Mouse (Mus musculus): ENCODE results near the gene Lrrc63. TPM values are rescaled to one million over a fixed set of nuclear protein-coding genes. Genes with fewer than 3 reads are reported as not detected.
"Not testable (repeated sequence)": the region's sequence is repeated elsewhere in the genome, so short reads cannot be mapped to it uniquely, and the experiment has no call there.

Lrrc63 gene
- polyA plus RNA-seq, 1 experiment = 0.04 TPM

- Histone ChIP-seq H3K36me3 (ENCODE audit: control insufficient read depth, insufficient read depth, low read length) (no peaks in the 10 kb centered on the region), H3K4me3 (ENCODE audit: control insufficient read depth, insufficient read depth, low read length) (no peak overlapping the region), H3K4me1 (replicated peaks; ENCODE audit: control insufficient read depth, insufficient read depth, low read length) (peaks cover 7% of the 10 kb centered on the region), H3K27ac (ENCODE audit: control insufficient read depth, insufficient read depth, low read length) (no peak overlapping the region), H3K27me3 (ENCODE audit: control insufficient read depth, insufficient read depth, low read length) (no peaks in the 10 kb centered on the region)
- WGBS = 94% methylated on average over 9 of the region's 9 CpGs
- DNase-seq = no peak
- TF ChIP-seq POLR2A (IDR thresholded peaks at IDR 0.05; ENCODE audit: control insufficient read depth, extremely low read depth, insufficient read depth, low read length, poor library complexity) (no peak), CTCF (IDR thresholded peaks at IDR 0.05; ENCODE audit: borderline replicate concordance, control insufficient read depth, extremely low read depth, insufficient read depth, low read length, poor library complexity) (no peak)
Measured at GRCm38 (mm10) chr14:75164345-75164744, 33.7 kb upstream of the Lrrc63 start.

GRCm38 (mm10) chr14:75163866-75164265, 33.2 kb upstream of the Lrrc63 start:
- Histone ChIP-seq H3K27me3 (ENCODE audit: control insufficient read depth, insufficient read depth, low read length) (no peaks in the 10 kb centered on the region), H3K4me3 (ENCODE audit: control insufficient read depth, insufficient read depth, low read length) (no peak overlapping the region), H3K4me1 (replicated peaks; ENCODE audit: control insufficient read depth, insufficient read depth, low read length) (peaks cover 3% of the 10 kb centered on the region), H3K27ac (ENCODE audit: control insufficient read depth, insufficient read depth, low read length) (no peak overlapping the region), H3K36me3 (ENCODE audit: control insufficient read depth, insufficient read depth, low read length) (no peaks in the 10 kb centered on the region)
- no peak for TF ChIP-seq POLR2A (IDR thresholded peaks at IDR 0.05; ENCODE audit: control insufficient read depth, extremely low read depth, insufficient read depth, low read length, poor library complexity)
- no peak for TF ChIP-seq CTCF (IDR thresholded peaks at IDR 0.05; ENCODE audit: borderline replicate concordance, control insufficient read depth, extremely low read depth, insufficient read depth, low read length, poor library complexity)
- 90% methylated on average over 8 of the region's 8 CpGs for WGBS
- DNase-seq = no peak

GRCm38 (mm10) chr14:75159375-75159774, 28.7 kb upstream of the Lrrc63 start:
- Histone ChIP-seq H3K4me3 (ENCODE audit: control insufficient read depth, insufficient read depth, low read length) (no peak overlapping the region), H3K27ac (ENCODE audit: control insufficient read depth, insufficient read depth, low read length) (no peak overlapping the region), H3K36me3 (ENCODE audit: control insufficient read depth, insufficient read depth, low read length) (no peaks in the 10 kb centered on the region), H3K4me1 (replicated peaks; ENCODE audit: control insufficient read depth, insufficient read depth, low read length) (0 out of 2 replicates have a peak, but pooled peaks cover 2% of the 10 kb centered on the region), H3K27me3 (ENCODE audit: control insufficient read depth, insufficient read depth, low read length) (no peaks in the 10 kb centered on the region)
- DNase-seq = no peak
- TF ChIP-seq CTCF (IDR thresholded peaks at IDR 0.05; ENCODE audit: borderline replicate concordance, control insufficient read depth, extremely low read depth, insufficient read depth, low read length, poor library complexity) (no peak), POLR2A (IDR thresholded peaks at IDR 0.05; ENCODE audit: control insufficient read depth, extremely low read depth, insufficient read depth, low read length, poor library complexity) (no peak)
- 95% methylated on average over 2 of the region's 2 CpGs for WGBS

GRCm38 (mm10) chr14:75154481-75154880, 23.8 kb upstream of the Lrrc63 start:
- TF ChIP-seq POLR2A (IDR thresholded peaks at IDR 0.05; ENCODE audit: control insufficient read depth, extremely low read depth, insufficient read depth, low read length, poor library complexity) (no peak), CTCF (IDR thresholded peaks at IDR 0.05; ENCODE audit: borderline replicate concordance, control insufficient read depth, extremely low read depth, insufficient read depth, low read length, poor library complexity) (no peak)
- no peak overlapping the region for H3K4me3 ChIP-seq (ENCODE audit: control insufficient read depth, insufficient read depth, low read length)
- H3K27me3 ChIP-seq (ENCODE audit: control insufficient read depth, insufficient read depth, low read length) = no peaks in the 10 kb centered on the region
- no peak for DNase-seq
- no peaks in the 10 kb centered on the region for H3K4me1 ChIP-seq (replicated peaks; ENCODE audit: control insufficient read depth, insufficient read depth, low read length)
- H3K36me3 ChIP-seq (ENCODE audit: control insufficient read depth, insufficient read depth, low read length) = no peaks in the 10 kb centered on the region
- 95% methylated on average over 8 of the region's 8 CpGs for WGBS
- no peak overlapping the region for H3K27ac ChIP-seq (ENCODE audit: control insufficient read depth, insufficient read depth, low read length)

- WGBS = 93% methylated on average over 3 of the region's 3 CpGs
- Histone ChIP-seq H3K4me1 (replicated peaks; ENCODE audit: control insufficient read depth, insufficient read depth, low read length) (no peaks in the 10 kb centered on the region), H3K4me3 (ENCODE audit: control insufficient read depth, insufficient read depth, low read length) (no peak overlapping the region), H3K27ac (ENCODE audit: control insufficient read depth, insufficient read depth, low read length) (no peak overlapping the region), H3K27me3 (ENCODE audit: control insufficient read depth, insufficient read depth, low read length) (no peaks in the 10 kb centered on the region), H3K36me3 (ENCODE audit: control insufficient read depth, insufficient read depth, low read length) (no peaks in the 10 kb centered on the region)
- DNase-seq = no peak
- no peak for TF ChIP-seq POLR2A (IDR thresholded peaks at IDR 0.05; ENCODE audit: control insufficient read depth, extremely low read depth, insufficient read depth, low read length, poor library complexity)
- no peak for TF ChIP-seq CTCF (IDR thresholded peaks at IDR 0.05; ENCODE audit: borderline replicate concordance, control insufficient read depth, extremely low read depth, insufficient read depth, low read length, poor library complexity)
Measured at GRCm38 (mm10) chr14:75151146-75151545, 20.5 kb upstream of the Lrrc63 start.

- H3K4me3 ChIP-seq (ENCODE audit: control insufficient read depth, insufficient read depth, low read length) = no peak overlapping the region
- no peaks in the 10 kb centered on the region for H3K27me3 ChIP-seq (ENCODE audit: control insufficient read depth, insufficient read depth, low read length)
- H3K4me1 ChIP-seq (replicated peaks; ENCODE audit: control insufficient read depth, insufficient read depth, low read length) = no peaks in the 10 kb centered on the region
- TF ChIP-seq POLR2A (IDR thresholded peaks at IDR 0.05; ENCODE audit: control insufficient read depth, extremely low read depth, insufficient read depth, low read length, poor library complexity) (no peak), CTCF (IDR thresholded peaks at IDR 0.05; ENCODE audit: borderline replicate concordance, control insufficient read depth, extremely low read depth, insufficient read depth, low read length, poor library complexity) (no peak)
- 93% methylated on average over 2 of the region's 2 CpGs for WGBS
- DNase-seq = no peak
- H3K36me3 ChIP-seq (ENCODE audit: control insufficient read depth, insufficient read depth, low read length) = no peaks in the 10 kb centered on the region
- no peak overlapping the region for H3K27ac ChIP-seq (ENCODE audit: control insufficient read depth, insufficient read depth, low read length)
Measured at GRCm38 (mm10) chr14:75150653-75151052, 20.0 kb upstream of the Lrrc63 start.

- Histone ChIP-seq H3K36me3 (ENCODE audit: control insufficient read depth, insufficient read depth, low read length) (no peaks in the 10 kb centered on the region), H3K4me3 (ENCODE audit: control insufficient read depth, insufficient read depth, low read length) (no peak overlapping the region), H3K27me3 (ENCODE audit: control insufficient read depth, insufficient read depth, low read length) (no peaks in the 10 kb centered on the region), H3K27ac (ENCODE audit: control insufficient read depth, insufficient read depth, low read length) (no peak overlapping the region), H3K4me1 (replicated peaks; ENCODE audit: control insufficient read depth, insufficient read depth, low read length) (no peaks in the 10 kb centered on the region)
- DNase-seq = no peak
- WGBS = 22% methylated on average over 9 of the region's 9 CpGs
- no peak for TF ChIP-seq CTCF (IDR thresholded peaks at IDR 0.05; ENCODE audit: borderline replicate concordance, control insufficient read depth, extremely low read depth, insufficient read depth, low read length, poor library complexity)
- no peak for TF ChIP-seq POLR2A (IDR thresholded peaks at IDR 0.05; ENCODE audit: control insufficient read depth, extremely low read depth, insufficient read depth, low read length, poor library complexity)
Measured at GRCm38 (mm10) chr14:75148229-75148628, 17.5 kb upstream of the Lrrc63 start.

- WGBS = 39% methylated on average over 2 of the region's 2 CpGs
- not testable (repeated sequence) for H3K27ac ChIP-seq (ENCODE audit: control insufficient read depth, insufficient read depth, low read length); DNase-seq
Measured at GRCm38 (mm10) chr14:75147706-75148105, 17.0 kb upstream of the Lrrc63 start.

More at GRCm38 (mm10) chr14:75147706-75148105, 17.0 kb upstream of the Lrrc63 start:
- H3K27me3 ChIP-seq (ENCODE audit: control insufficient read depth, insufficient read depth, low read length); H3K4me3 ChIP-seq (ENCODE audit: control insufficient read depth, insufficient read depth, low read length); H3K36me3 ChIP-seq (ENCODE audit: control insufficient read depth, insufficient read depth, low read length); H3K4me1 ChIP-seq (replicated peaks; ENCODE audit: control insufficient read depth, insufficient read depth, low read length): not testable (repeated sequence)

Data from thymus, adult 2 months (tissue).